Mouse (Mus musculus): ENCODE data around the gene Cep135.

The Cep135 gene

GRCm38 (mm10) chr5:76665421-76665820 is 76.9 kb downstream of the Cep135 start:
- TF ChIP-seq CTCF (conservative IDR thresholded peaks at IDR 0.05; ENCODE audit: low read length): no peak
- no peaks in the 10 kb centered on the region for H3K36me3 ChIP-seq (ENCODE audit: insufficient read depth, low read length)
- H3K9me3 ChIP-seq (ENCODE audit: low read length): no peaks in the 10 kb centered on the region
- H3K4me1 ChIP-seq (replicated peaks; ENCODE audit: low read depth, low read length): no peaks in the 10 kb centered on the region
- H3K27me3 ChIP-seq (ENCODE audit: insufficient read depth, low read length): peaks cover 4% of the 10 kb centered on the region; the same call in 1 of the 2 replicates
- no peak overlapping the region for H3K4me3 ChIP-seq (replicated peaks; ENCODE audit: low read length)

- no peaks in the 10 kb centered on the region for H3K4me1 ChIP-seq (replicated peaks; ENCODE audit: low read depth, low read length)
- no peaks in the 10 kb centered on the region for H3K9me3 ChIP-seq (ENCODE audit: low read length)
- no peak overlapping the region for H3K4me3 ChIP-seq (replicated peaks; ENCODE audit: low read length)
- H3K27me3 ChIP-seq (ENCODE audit: insufficient read depth, low read length): peaks cover 4% of the 10 kb centered on the region; the same call in 1 of the 2 replicates
- H3K36me3 ChIP-seq (ENCODE audit: insufficient read depth, low read length): no peaks in the 10 kb centered on the region
- no peak for TF ChIP-seq NANOG (IDR thresholded peaks at IDR 0.05; ENCODE audit: borderline replicate concordance, low read length)
Observed at GRCm38 (mm10) chr5:76666026-76666756, 77.7 kb downstream of the Cep135 start.

GRCm38 (mm10) chr5:76668118-76668517 is 79.6 kb downstream of the Cep135 start:
- Histone ChIP-seq H3K27me3 (ENCODE audit: insufficient read depth, low read length) (peaks cover under 1% of the 10 kb centered on the region; the same call in 1 of the 2 replicates), H3K4me3 (replicated peaks; ENCODE audit: low read length) (no peak overlapping the region), H3K36me3 (ENCODE audit: insufficient read depth, low read length) (no peaks in the 10 kb centered on the region), H3K4me1 (replicated peaks; ENCODE audit: low read depth, low read length) (no peaks in the 10 kb centered on the region), H3K9me3 (ENCODE audit: low read length) (no peaks in the 10 kb centered on the region)
- TF ChIP-seq NANOG (IDR thresholded peaks at IDR 0.05; ENCODE audit: borderline replicate concordance, low read length): no peak
- TF ChIP-seq POU5F1 (IDR thresholded peaks at IDR 0.05; ENCODE audit: borderline replicate concordance, low read length): no peak
- TF ChIP-seq CTCF (conservative IDR thresholded peaks at IDR 0.05; ENCODE audit: low read length): no peak

- Histone ChIP-seq H3K4me1 (replicated peaks; ENCODE audit: low read depth, low read length) (no peaks in the 10 kb centered on the region), H3K27me3 (ENCODE audit: insufficient read depth, low read length) (no peaks in the 10 kb centered on the region), H3K4me3 (replicated peaks; ENCODE audit: low read length) (no peak overlapping the region), H3K36me3 (ENCODE audit: insufficient read depth, low read length) (no peaks in the 10 kb centered on the region), H3K9me3 (ENCODE audit: low read length) (no peaks in the 10 kb centered on the region)
- no peak for TF ChIP-seq CTCF (conservative IDR thresholded peaks at IDR 0.05; ENCODE audit: low read length)
- TF ChIP-seq POU5F1 (IDR thresholded peaks at IDR 0.05; ENCODE audit: borderline replicate concordance, low read length): no peak
- TF ChIP-seq NANOG (IDR thresholded peaks at IDR 0.05; ENCODE audit: borderline replicate concordance, low read length): no peak
Observed at GRCm38 (mm10) chr5:76668547-76668946, 80.0 kb downstream of the Cep135 start.

GRCm38 (mm10) chr5:76670183-76670582 is 81.7 kb downstream of the Cep135 start:
- H3K4me1 ChIP-seq (replicated peaks; ENCODE audit: low read depth, low read length): no peaks in the 10 kb centered on the region
- no peak overlapping the region for H3K4me3 ChIP-seq (replicated peaks; ENCODE audit: low read length)
- H3K36me3 ChIP-seq (ENCODE audit: insufficient read depth, low read length): no peaks in the 10 kb centered on the region
- H3K9me3 ChIP-seq (ENCODE audit: low read length): no peaks in the 10 kb centered on the region
- no peaks in the 10 kb centered on the region for H3K27me3 ChIP-seq (ENCODE audit: insufficient read depth, low read length)
- TF ChIP-seq NANOG (IDR thresholded peaks at IDR 0.05; ENCODE audit: borderline replicate concordance, low read length) (no peak), POU5F1 (IDR thresholded peaks at IDR 0.05; ENCODE audit: borderline replicate concordance, low read length) (no peak), CTCF (conservative IDR thresholded peaks at IDR 0.05; ENCODE audit: low read length) (no peak)

- Histone ChIP-seq H3K9me3 (ENCODE audit: low read length) (no peaks in the 10 kb centered on the region), H3K36me3 (ENCODE audit: insufficient read depth, low read length) (no peaks in the 10 kb centered on the region), H3K27me3 (ENCODE audit: insufficient read depth, low read length) (no peaks in the 10 kb centered on the region), H3K4me3 (replicated peaks; ENCODE audit: low read length) (no peak overlapping the region), H3K4me1 (replicated peaks; ENCODE audit: low read depth, low read length) (no peaks in the 10 kb centered on the region)
- TF ChIP-seq CTCF (conservative IDR thresholded peaks at IDR 0.05; ENCODE audit: low read length) (no peak), POU5F1 (IDR thresholded peaks at IDR 0.05; ENCODE audit: borderline replicate concordance, low read length) (no peak), NANOG (IDR thresholded peaks at IDR 0.05; ENCODE audit: borderline replicate concordance, low read length) (no peak)
Observed at GRCm38 (mm10) chr5:76674022-76674653, 85.6 kb downstream of the Cep135 start.

GRCm38 (mm10) chr5:76675369-76675768 is 86.9 kb downstream of the Cep135 start:
- Histone ChIP-seq H3K9me3 (ENCODE audit: low read length) (no peaks in the 10 kb centered on the region), H3K4me1 (replicated peaks; ENCODE audit: low read depth, low read length) (no peaks in the 10 kb centered on the region), H3K36me3 (ENCODE audit: insufficient read depth, low read length) (no peaks in the 10 kb centered on the region), H3K27me3 (ENCODE audit: insufficient read depth, low read length) (no peaks in the 10 kb centered on the region), H3K4me3 (replicated peaks; ENCODE audit: low read length) (no peak overlapping the region)
- TF ChIP-seq CTCF (conservative IDR thresholded peaks at IDR 0.05; ENCODE audit: low read length) (no peak), POU5F1 (IDR thresholded peaks at IDR 0.05; ENCODE audit: borderline replicate concordance, low read length) (no peak), NANOG (IDR thresholded peaks at IDR 0.05; ENCODE audit: borderline replicate concordance, low read length) (no peak)

GRCm38 (mm10) chr5:76680959-76681358 is 92.5 kb downstream of the Cep135 start:
- TF ChIP-seq POU5F1 (IDR thresholded peaks at IDR 0.05; ENCODE audit: borderline replicate concordance, low read length) (no peak), CTCF (conservative IDR thresholded peaks at IDR 0.05; ENCODE audit: low read length) (no peak), NANOG (IDR thresholded peaks at IDR 0.05; ENCODE audit: borderline replicate concordance, low read length) (no peak)
- Histone ChIP-seq H3K4me1 (replicated peaks; ENCODE audit: low read depth, low read length) (no peaks in the 10 kb centered on the region), H3K27me3 (ENCODE audit: insufficient read depth, low read length) (no peaks in the 10 kb centered on the region), H3K9me3 (ENCODE audit: low read length) (no peaks in the 10 kb centered on the region), H3K4me3 (replicated peaks; ENCODE audit: low read length) (no peak overlapping the region), H3K36me3 (ENCODE audit: insufficient read depth, low read length) (no peaks in the 10 kb centered on the region)

Data from E14TG2a.4 (cell line).